Comparison of ENCODE assay signal across 16 mouse cellular contexts in genomic region chr1:72596231-72596630, GRCm38 (mm10). TPM values are rescaled to one million over a fixed set of nuclear protein-coding genes. Genes with fewer than 3 reads are reported as not detected.
"Had no signal": no experiment of that assay in that cellular context is flagged by ENCODE, and none has a peak within 500 bp of the region (broad histone marks: within the 10 kb centered on the region; RNA-seq: fewer than 3 reads in every experiment).

No protein-coding gene starts in this region.

- DNase-seq: kidney, postnatal 10 days; kidney, postnatal 4 days; lung, embryonic 14.5 days; lung, postnatal 14 days; retina, postnatal 1 day; right cerebral cortex, postnatal 4 days; spleen, adult 18-20 months; thymus, postnatal 36 days had no signal

RNA-seq across cellular contexts. Expression of gene March4, which starts 59.5 kb away (rescaled TPM):
- total RNA-seq: monocyte, adult 5-6 weeks; neutrophil, adult 5-6 weeks had no signal
- polyA plus RNA-seq: kidney, embryonic 14.5 days; limb, embryonic 10.5 days; liver, embryonic 11.5 days; liver, embryonic 15.5 days; lung, embryonic 14.5 days; macrophage; thymus, postnatal 0 days had no signal
